Mouse (Mus musculus): ENCODE measurements at regions not wholly inside any gene's neighbourhood (a gene's known extent, or its start where the extent isn't known, plus 50 kb on each side); places are given as distances from the start of the nearest gene placed in this dataset.

- DNase-seq (ENCODE audit: low spot score in 2 of 2): no peak
Measured at GRCm38 (mm10) chr11:31721908-31722307, 50.2 kb upstream of the Bod1 start.

DNA sequence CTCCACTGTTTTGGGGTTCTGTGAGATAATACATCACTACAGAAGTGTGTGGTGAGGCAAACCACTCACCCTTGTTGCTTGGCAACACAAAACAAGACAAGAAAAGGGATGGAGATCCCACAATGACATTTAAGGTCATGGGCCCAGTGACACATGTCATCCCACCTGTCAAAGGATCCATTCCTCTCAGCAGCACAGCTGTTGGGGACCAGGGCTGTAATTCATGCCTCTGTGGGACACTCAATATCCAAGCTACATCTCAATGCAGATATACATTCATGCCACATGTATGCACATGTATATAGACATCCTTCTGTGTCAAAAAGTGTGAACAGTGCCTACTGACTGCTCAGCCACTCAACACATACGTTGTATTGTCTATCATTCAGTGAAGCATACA, 52.8 kb upstream of the Bod1 start:
- DNase-seq (ENCODE audit: low spot score in 2 of 2): no peak

DNA sequence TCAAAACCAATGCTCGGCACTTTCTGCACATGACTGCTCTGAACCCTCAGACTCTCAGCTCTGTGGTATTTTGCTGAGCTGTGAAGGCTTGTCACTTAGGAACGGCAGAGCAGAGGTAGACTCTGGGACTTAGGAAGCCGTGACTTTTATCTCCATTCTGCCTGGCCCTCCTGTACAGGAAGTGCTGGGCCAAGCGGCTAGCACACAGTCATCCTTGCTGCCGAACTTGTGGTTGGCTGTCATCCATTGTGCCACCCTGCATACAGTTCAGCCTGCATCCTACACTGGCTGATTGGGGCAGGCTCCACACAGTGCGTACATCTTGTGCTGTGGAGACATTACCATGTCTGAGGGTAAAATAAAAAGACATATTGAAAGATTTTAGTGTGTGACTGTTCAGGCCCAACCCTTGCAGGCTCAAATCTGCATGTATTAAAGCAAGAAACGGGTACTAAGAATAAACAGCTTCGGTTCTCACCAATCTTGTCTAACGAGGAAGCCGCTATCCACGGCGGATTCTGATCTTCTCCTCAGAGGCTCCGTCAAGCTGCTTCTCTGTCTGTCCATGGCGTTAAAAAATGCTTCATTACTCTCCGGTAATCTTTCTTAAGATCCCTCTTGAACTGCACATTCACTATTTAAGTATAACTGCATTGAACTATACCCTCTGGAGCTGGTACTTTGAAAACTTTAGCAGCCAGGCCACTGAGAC, 54.4 kb upstream of the Bod1 start:
- no peak for DNase-seq (ENCODE audit: low spot score in 2 of 2)

- no peak for DNase-seq (ENCODE audit: low spot score in 2 of 2)
Measured at GRCm38 (mm10) chr11:31727289-31727688, 55.6 kb upstream of the Bod1 start.

DNA sequence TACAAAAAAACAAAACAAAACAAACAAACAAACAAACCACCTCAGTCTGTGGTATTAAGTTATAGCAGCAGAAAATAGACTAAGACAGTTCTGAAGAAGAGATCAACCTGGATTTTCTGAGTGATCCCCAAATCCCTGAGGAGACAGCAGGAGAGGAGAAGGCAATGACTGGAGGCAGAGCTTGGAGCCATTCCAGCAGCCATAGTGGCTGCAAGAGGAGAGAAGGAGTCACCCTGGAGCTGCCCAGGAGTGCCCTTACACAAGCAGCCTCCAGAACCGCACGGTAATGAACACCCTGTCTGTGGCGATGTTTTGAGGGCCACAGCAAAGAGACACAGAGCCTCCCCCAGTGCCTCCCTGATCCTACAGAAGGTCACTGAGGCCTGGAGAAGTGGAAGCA, 58.0 kb upstream of the Bod1 start:
- DNase-seq (ENCODE audit: low spot score in 2 of 2): no peak

GRCm38 (mm10) chr11:31730181-31730580, 58.5 kb upstream of the Bod1 start:
- DNase-seq (ENCODE audit: low spot score in 2 of 2): no peak

GRCm38 (mm10) chr11:31730680-31731079, 59.0 kb upstream of the Bod1 start:
- DNase-seq (ENCODE audit: low spot score in 2 of 2): no peak

- no peak for DNase-seq (ENCODE audit: low spot score in 2 of 2)
Measured at GRCm38 (mm10) chr11:31731459-31731858, 59.8 kb upstream of the Bod1 start.

DNA sequence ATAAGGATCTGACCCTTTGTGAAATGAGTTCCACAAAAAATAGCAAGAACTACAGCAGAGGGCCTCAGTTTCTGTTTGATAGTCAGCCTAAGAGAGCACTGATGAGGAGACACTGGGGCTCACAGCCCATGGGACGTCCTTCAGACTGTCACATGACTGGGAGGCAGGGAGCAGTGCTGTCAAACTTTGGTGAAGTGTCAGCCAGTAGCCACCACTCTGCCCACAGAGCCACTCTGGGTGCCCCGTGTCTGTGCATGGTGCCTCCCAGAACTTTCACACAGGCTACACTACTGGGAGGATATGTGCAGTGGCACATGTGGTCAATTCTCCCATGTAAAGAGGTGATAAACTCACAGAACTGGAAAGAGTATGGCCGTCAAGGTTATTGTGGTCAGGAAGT, 60.7 kb upstream of the Bod1 start:
- DNase-seq (ENCODE audit: low spot score in 2 of 2): no peak

DNA sequence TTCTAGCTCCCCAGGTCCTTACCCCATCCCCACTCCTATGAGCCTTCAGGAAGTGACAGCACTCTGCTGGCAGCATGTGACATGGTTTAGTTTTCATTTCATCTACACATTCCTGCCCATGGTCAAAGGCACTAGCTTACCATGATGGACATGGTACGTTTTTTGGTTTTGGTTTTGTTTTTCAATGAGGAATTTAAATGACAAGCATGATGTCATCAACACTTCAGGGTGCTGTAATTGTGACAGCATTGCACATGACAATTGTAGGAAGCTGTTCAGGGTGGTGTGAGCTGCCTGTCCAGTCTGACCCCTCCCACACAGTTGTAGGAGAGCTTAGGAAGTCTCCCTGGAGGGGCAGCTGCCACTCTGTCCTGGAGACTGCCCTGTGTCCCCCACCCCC, 61.3 kb upstream of the Bod1 start:
- no peak for DNase-seq (ENCODE audit: low spot score in 2 of 2)

GRCm38 (mm10) chr11:31734091-31734490, 62.4 kb upstream of the Bod1 start:
- no peak for DNase-seq (ENCODE audit: low spot score in 2 of 2)

GRCm38 (mm10) chr11:31735257-31735656, 63.6 kb upstream of the Bod1 start:
- peak in 1 of 2 experiments; percentile 17 for DNase-seq (ENCODE audit: low spot score in 2 of 2)

- DNase-seq (ENCODE audit: low spot score in 2 of 2): no peak
Measured at GRCm38 (mm10) chr11:31736086-31736485, 64.4 kb upstream of the Bod1 start.

DNA sequence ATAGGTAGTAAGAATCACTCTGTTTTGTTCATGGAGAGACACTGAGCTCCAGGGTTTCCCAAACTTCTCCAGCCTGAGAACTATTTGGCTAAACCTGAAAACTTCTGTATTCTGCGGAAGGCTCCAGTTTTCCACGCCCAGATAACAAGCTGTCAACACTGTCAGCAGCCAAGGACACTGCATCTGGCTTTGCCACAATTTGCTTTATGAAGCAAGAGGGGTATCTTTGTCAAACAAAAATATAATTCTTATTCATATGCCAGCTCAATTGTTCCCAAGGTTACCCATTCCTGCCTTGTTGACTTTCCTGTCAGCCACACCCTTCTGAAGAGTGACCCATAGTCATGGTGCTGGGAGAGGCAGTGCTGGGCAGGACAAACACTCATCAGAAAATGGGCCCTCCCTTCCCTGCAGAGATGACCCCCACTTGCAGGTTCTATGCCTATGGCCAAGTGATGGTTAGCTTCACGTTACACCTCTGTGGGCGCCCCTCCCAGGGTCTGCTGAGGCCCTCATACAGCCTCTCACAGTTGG, 64.9 kb upstream of the Bod1 start:
- DNase-seq (ENCODE audit: low spot score in 2 of 2): no peak

GRCm38 (mm10) chr11:31738148-31739021, 66.7 kb upstream of the Bod1 start:
- no peak for DNase-seq (ENCODE audit: low spot score in 2 of 2)

DNA sequence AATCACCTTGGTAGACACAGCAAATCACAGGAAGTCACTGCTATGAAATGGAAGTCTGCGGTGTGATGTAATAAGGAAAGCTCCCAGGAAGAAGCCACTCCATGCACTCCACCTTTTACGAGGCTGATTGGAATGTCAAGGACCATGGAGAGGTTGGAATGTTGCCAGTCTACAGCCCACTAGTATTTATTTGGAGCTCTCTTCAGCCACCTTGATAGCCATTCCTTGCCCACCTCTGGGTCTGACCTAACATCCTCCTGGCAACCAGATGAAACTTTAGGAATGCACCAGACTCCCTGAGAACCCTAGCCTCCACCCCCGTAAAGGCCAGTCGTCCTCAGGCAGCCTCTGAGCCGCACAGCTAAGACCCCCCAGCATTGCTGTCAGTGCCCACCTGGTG, 68.7 kb upstream of the Bod1 start:
- DNase-seq (ENCODE audit: low spot score in 2 of 2): no peak

DNA sequence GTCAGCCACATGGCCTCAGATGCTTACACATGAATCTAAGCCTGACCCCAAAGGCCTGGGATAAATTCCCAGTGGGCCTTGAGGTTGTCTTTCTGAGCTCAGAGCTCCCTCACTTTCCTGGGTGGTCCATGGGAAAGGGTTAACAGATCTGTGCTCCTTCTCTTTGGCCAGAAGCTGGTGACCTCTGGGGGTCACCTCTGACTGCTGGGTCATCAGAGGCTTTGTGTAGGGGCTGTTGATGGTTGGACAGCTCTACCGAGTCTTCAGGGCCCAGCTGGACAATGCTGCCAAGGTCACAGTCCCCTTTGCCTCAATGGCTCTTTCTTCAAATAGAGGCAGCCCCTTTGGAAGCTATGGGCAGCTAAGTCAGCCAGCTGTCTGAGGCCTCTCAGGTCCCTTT, 70.5 kb upstream of the Bod1 start:
- no peak for DNase-seq (ENCODE audit: low spot score in 2 of 2)

DNA sequence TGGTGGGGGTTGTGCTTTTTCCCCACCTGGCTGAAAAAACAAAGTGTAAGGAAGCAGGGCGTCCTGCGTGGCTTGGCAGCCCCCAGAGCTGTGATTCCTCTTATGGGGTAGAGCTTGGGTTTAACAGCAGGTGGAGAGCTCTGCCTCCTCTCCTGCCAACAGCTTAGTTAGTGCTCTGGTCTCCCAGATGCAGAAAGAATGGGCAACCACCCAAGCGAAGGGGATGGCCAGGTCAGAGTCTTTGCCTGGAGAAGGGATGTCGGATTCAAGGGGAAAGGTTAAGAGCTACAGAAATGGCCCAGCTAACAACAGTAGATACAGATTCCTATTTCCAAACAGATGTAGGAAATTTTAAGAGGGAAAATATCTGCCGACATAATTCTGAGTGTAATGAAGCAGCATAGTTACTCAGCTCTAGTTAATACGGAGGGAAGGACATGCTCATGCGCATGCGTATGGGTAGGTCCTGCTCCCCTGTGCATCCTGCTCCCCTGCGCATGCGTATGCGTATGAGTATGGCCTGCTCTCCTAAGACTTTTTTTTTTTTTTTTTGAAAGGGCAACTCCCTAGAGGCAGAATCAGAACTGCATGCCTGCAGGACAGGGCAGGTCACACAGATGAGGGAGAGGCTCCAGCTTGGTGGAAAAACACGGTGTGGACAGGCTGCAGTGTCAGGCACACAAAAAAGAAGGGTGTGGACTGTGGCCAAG, 72.5 kb upstream of the Bod1 start:
- DNase-seq (ENCODE audit: low spot score in 2 of 2): no peak

GRCm38 (mm10) chr11:31745028-31745865, 73.6 kb upstream of the Bod1 start:
- DNase-seq (ENCODE audit: low spot score in 2 of 2): no peak

- DNase-seq (ENCODE audit: low spot score in 2 of 2): no peak
Measured at GRCm38 (mm10) chr11:31745866-31746248, 74.2 kb upstream of the Bod1 start.

- no peak for DNase-seq (ENCODE audit: low spot score in 2 of 2)
Measured at GRCm38 (mm10) chr11:31746488-31746887, 74.8 kb upstream of the Bod1 start.

Data from adrenal gland, adult 18-20 months (tissue).